Mouse (Mus musculus): ENCODE results near the gene Rab5if.
"Not testable (repeated sequence)": the region's sequence is repeated elsewhere in the genome, so short reads cannot be mapped to it uniquely, and the experiment has no call there.

The Rab5if gene

DNA sequence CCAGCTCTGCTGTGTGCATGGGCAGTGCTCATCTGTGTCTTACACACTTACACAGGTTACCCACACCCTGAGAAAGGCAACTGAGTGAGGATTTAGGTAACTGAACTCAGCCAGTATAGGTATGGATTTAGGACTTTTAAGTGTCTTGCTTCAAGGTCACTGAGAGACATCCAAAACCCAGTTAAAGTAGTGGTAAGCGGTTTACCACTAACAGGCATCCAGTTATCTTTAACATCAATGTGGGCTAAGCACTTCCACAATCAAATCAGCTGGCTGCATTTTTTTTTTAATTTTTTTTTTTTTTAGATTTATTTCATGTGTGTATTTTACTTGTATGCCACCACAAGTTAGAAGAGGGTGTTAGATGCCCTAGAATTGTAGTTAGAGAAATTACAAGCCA, 6.6 kb upstream of the Rab5if start:
- DNase-seq = no peak

GRCm38 (mm10) chr2:156857385-156857791, 5.5 kb upstream of the Rab5if start:
- DNase-seq = no peak

- DNase-seq = no peak
These were observed 5.1 kb upstream of the Rab5if start, which contains the start of gene 4930518I15Rik for GRCm38 (mm10) chr2:156857835-156858234. TSS of gene 4930518I15Rik (minus strand) at chr2:156857946.

GRCm38 (mm10) chr2:156858671-156859070, 4.3 kb upstream of the Rab5if start:
- no peak for DNase-seq

DNA sequence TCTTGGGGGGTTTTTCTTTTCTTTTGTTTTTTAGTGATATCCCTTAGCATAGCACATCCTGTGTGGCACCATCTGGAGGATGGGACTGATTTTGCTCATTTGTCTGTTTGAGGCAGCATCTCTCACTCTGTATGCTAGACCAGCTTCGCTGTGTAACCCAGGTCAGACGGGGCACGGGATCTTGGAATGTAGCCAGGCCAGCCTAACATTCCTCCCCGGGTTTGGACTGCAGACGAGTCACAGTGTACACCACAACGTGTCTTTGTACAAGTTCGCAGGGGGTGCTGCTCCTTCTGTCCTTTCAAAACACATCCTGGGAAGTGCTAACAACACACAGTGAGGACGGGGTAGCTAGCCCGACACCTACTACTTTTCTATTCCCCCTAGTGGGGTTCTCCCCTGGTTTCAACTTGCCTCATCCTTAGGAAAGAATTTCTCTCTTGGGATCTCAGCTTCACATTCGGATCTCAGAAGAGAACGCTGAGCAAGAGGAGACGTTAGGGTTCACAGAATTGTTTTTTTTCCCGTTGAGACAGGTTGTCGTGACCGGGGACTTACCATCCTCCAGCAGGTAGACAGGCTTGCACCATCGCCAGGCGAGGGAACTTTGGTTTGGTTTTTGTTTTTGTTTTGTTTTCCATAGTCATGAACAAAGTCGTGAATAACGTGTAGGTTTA, 749 bp upstream of the Rab5if start:
- DNase-seq = no peak

- DNase-seq = no peak
These were observed 696 bp downstream of the Rab5if start for GRCm38 (mm10) chr2:156863487-156864160.

DNA sequence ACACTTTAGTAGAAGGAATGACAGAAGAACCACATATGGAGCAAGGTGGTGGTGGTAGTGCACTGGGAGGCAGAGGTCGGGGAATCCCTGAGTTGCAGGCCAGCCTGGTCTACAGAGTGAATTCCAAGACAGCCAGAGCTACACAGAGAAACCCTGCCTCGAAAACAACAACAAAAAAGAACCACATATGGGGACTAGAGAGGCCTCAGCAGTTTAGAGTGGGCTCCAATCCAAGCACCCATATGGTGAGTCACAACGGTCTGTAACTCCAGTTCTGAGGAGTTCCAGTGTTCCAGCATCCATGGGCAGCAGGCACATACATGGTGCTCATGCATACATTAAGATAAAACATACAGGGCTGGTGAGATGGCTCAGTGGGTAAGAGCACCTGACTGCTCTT, 1.6 kb downstream of the Rab5if start:
- DNase-seq = peak; percentile 24 to 50

GRCm38 (mm10) chr2:156868994-156869393, 6.1 kb downstream of the Rab5if start:
- peak in 1 of 2 experiments; percentile 42 for DNase-seq

GRCm38 (mm10) chr2:156869554-156869953, 6.6 kb downstream of the Rab5if start:
- no peak for DNase-seq

GRCm38 (mm10) chr2:156870519-156870918, 7.6 kb downstream of the Rab5if start:
- DNase-seq = peak in 1 of 2 experiments; percentile 37

- peak; percentile 65 to 74 for DNase-seq
These were observed 10.7 kb downstream of the Rab5if start for GRCm38 (mm10) chr2:156873629-156874028.

- DNase-seq = peak in 1 of 2 experiments; percentile 44
These were observed 11.3 kb downstream of the Rab5if start for GRCm38 (mm10) chr2:156874047-156874759.

DNA sequence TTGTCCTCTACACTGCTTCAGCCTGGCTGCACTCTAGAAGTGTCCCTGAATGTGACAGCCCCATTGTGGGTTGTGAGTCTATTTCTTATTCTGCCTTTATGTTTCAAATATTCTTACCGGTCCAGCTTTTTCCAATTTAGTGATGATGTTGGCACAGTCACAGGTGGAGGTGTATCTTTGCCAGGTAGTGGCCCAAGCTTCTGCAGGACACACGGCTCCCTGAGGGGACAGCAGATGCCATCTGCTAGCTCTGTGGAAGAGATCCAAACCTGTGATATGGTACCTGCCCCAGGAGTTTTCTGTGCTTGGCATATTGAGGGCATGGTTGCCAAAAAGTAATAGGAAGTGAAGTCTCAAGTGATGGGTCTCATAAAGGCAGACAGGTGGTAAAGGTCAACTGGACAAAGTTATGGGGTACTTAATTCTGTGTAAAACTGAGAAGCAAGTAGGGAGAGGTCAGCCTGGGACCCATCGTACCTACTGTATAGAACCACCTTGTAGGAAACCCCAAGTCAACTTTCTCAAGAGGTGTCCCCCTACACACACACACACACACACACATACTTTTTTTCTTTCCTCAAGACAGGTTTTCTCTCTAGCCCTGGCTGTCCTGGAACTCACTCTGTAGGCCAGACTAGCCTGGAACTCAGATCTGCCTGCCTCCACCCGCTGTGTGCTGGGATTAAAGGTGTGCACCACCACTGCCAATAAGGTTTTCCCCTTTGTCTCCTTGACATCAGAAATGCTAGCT, 12.0 kb downstream of the Rab5if start:
- DNase-seq = peak; percentile 90 to 93

GRCm38 (mm10) chr2:156877726-156878125, 14.8 kb downstream of the Rab5if start:
- DNase-seq = no peak

- DNase-seq = no peak
These were observed 16.6 kb downstream of the Rab5if start for GRCm38 (mm10) chr2:156879541-156879940.

GRCm38 (mm10) chr2:156882431-156883001, 19.6 kb downstream of the Rab5if start:
- no peak for DNase-seq

DNA sequence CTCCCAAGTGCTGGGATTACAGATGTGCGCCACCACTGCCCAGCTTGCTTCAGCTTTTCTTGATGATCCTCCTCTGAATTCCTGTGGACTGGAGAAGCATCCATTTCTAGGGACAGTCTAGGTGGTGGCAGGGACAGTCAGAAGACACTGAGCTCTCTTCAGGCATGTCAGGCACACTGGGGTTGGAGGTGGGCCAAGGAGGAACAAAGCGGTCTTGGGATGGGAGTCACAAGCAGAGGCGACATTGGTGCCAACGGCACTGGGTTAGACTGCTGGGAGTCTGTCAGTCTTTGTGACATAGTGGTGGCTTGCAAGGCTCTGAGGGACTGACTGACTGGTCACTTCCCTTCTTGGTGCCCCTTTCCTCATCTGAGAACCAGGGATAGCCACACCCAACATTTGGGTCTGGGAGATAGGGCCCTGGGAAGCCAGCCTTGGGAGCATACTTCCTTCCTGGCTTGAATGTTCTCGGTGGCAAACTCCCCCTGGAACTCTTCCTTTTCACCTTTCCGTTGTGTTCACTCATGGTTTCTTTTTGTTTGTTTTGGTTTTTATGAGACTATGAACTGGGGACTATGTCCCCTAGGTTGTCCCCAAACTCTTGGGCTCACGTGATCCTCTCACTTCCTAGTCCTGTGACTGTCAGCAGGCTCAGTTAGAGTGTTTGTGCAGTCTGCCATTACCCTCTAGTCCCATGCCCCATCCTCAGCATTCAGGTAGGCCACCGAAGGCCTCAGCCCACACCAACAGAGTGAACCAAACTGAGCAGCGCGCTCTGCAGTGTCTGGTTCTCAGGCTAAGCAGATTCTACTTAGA, 21.7 kb downstream of the Rab5if start:
- DNase-seq = no peak

DNA sequence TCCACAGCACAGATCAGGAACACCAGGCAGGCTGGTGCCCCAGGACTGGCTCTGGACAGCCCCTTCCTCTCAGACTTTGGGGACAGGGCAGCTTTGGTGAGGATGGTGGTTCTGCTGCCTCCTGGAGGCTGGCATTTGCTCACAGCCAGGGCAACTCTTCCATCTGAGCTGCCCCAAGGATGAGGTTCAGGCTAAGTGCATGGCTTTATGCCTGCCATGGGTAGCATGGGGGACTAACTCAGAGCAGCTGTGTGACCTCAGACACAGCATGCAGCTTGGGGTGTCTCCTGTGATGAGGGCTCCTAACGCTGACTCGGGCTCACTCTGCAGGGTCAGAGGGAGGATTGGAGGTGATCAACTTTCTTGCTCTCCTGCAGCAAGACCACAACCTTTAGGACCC, 22.7 kb downstream of the Rab5if start:
- DNase-seq = not testable (repeated sequence)

DNA sequence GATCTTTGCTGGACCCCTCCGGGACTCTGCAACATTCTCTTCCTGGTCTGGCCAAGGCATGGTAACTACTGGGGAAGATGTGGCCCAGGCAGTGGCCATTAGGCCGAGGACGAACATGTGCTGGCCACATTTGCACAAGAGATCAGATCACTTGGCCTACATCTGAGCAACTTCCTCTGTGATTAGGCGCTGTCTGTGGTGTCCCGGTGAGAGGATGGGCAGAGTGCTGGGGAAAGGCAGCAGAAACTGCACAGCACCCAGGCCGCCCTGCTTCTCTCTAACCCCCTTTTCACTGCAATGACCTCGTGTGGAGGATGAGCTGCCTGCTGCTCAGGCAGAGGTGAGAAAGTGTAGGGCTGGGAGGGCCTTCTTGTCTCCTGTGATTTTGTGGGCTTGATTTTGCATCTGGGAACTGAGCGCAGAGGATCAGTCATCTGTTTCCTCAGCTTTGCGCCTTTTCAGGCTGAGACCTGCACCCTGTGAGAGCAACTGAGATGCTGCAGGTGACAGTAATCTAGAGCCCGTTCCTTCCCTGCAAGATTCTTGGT, 23.2 kb downstream of the Rab5if start:
- DNase-seq = no peak

GRCm38 (mm10) chr2:156887017-156887416, 24.1 kb downstream of the Rab5if start, which contains the start of gene Sla2:
TSS of gene Sla2 (minus strand) at chr2:156887192.
- no peak for DNase-seq

DNA sequence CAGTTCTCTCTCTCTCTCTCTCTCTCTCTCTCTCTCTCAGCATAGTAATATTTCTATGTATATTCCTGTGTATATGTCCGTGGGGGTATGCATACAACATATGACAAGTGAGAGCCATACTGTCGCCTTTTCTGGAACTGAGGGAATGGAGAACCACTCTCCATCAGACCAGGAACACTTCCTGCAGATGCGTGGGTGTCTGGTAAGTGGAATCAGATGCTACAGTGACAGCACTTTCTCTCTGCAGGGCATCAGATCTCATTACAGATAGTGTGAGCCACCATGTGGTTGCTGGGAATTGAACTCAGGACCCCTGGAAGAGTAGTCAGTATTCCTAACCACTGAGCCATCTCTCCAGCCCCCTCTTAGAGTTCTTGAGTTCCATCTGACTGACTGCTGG, 25.6 kb downstream of the Rab5if start:
- no peak for DNase-seq
